Mouse (Mus musculus) limb, embryonic 14.5 days (tissue): Measurements from ENCODE around the gene Amelx. TPM values are rescaled to one million over a fixed set of nuclear protein-coding genes. Genes with fewer than 3 reads are reported as not detected.

Experiments
- ATAC-seq: fragments of 200-750 bp; cut with Nextera tagmentation; 2 replicates; pipeline ENCODE4 v1.8.0; 2017; ENCODE audit warnings: low read depth, moderate number of reproducible peaks, moderate TSS enrichment; ENCODE audit not compliant: low FRiP score
- DNase-seq: peaks from one replicate; pipeline ENCODE4 v3.0.0-alpha.2; 2015; ENCODE audit warnings: low spot score
- H3K27ac ChIP-seq: fragments of 300-500 bp; sonication (generic); replicated peaks from 2 replicates; pipeline ENCODE4 v1.5.1; 2014; ENCODE audit warnings: low read depth, mild to moderate bottlenecking, low read length, moderate library complexity, mixed read lengths
- H3K27me3 ChIP-seq: fragments of 300-500 bp; sonication (generic); 2 replicates; pipeline ENCODE4 v1.6.1; 2014; ENCODE audit warnings: low read length, mixed read lengths; ENCODE audit not compliant: control insufficient read depth, insufficient read depth
- H3K36me3 ChIP-seq: fragments of 300-500 bp; sonication (generic); 2 replicates; pipeline ENCODE4 v1.6.1; 2014; ENCODE audit warnings: mild to moderate bottlenecking, low read length, moderate library complexity, mixed read lengths; ENCODE audit not compliant: control insufficient read depth, insufficient read depth
- H3K4me1 ChIP-seq: fragments of 300-500 bp; sonication (generic); 2 replicates; pipeline ENCODE4 v1.6.1; 2014; ENCODE audit warnings: antibody characterized with exemption, low read length, mixed read lengths; ENCODE audit not compliant: control insufficient read depth, insufficient read depth
- H3K4me2 ChIP-seq: fragments of 300-500 bp; sonication (generic); replicated peaks from 2 replicates; pipeline ENCODE4 v1.6.1; 2014; ENCODE audit warnings: low read depth, mild to moderate bottlenecking, low read length, moderate library complexity; ENCODE audit not compliant: severe bottlenecking
- H3K4me3 ChIP-seq: fragments of 300-500 bp; sonication (generic); replicated peaks from 2 replicates; pipeline ENCODE4 v1.5.1; 2014; ENCODE audit warnings: low read length
- H3K9ac ChIP-seq: fragments of 300-500 bp; sonication (generic); 2 replicates; pipeline ENCODE4 v1.6.1; 2014; ENCODE audit warnings: mild to moderate bottlenecking, low read depth, low read length, moderate library complexity; ENCODE audit not compliant: severe bottlenecking
- H3K9me3 ChIP-seq: fragments of 300-500 bp; sonication (generic); 2 replicates; pipeline ENCODE4 v1.6.1; 2016; ENCODE audit warnings: low read length; ENCODE audit not compliant: control insufficient read depth
- POLR2A ChIP-seq: fragments of 200-500 bp; IDR thresholded peaks from 2 replicates; pipeline ENCODE4 v1.8.0; 2012; ENCODE audit warnings: inconsistent platforms, mild to moderate bottlenecking, moderate library complexity, borderline replicate concordance; ENCODE audit not compliant: insufficient read depth, insufficient read length; ENCODE audit errors: extremely low read depth
- WGBS: fragments of 180-500 bp; shearing (Covaris S2); extraction: QIAGEN DNeasy Blood & Tissue Kit; methylation state at CpG from one replicate; pipeline ENCODE4 v1.1.7; 2014; 5-methylcytosine and 5-hydroxymethylcytosine counted together
- polyA plus RNA-seq, 2 experiments: library from polyadenylated mRNA; depleted of rRNA in 1 of 2; stranded (reverse) in 1 of 2; unstranded in 1 of 2; fragments of >200 nt; fragmentation: Nextera tagmentation in 1 of 2; extraction: Ambion mirVana in 1 of 2; gene quantifications; 2 replicates each; pipeline versions ENCODE4 v1.2.1 to v1.2.3; 2012 to 2014

Gene Amelx
- polyA plus RNA-seq (2012; rRNA removed) (not detected in 2 replicates), polyA plus RNA-seq (2014; fragmentation: Nextera tagmentation; extraction: Ambion mirVana) (not detected in 2 replicates)

GRCm38 (mm10) chrX:169187100-169187499 is at the start of gene Amelx:
Gene Amelx (minus strand): TSS chrX:169187200.
- Histone ChIP-seq H3K9me3 (no peaks in the 10 kb centered on the region), H3K27me3 (no peaks in the 10 kb centered on the region), H3K4me3 (no peak within 1 kb of the TSS), H3K4me2 (no peak within 1 kb of the TSS), H3K27ac (no peak within 1 kb of the TSS), H3K4me1 (no peaks in the 10 kb centered on the region), H3K36me3 (no peaks in the 10 kb centered on the region), H3K9ac (no peak within 1 kb of the TSS)
- no peak for TF ChIP-seq POLR2A
- DNase-seq (no peak), ATAC-seq (no peak)
- 82% methylated on average over 5 of the region's 5 CpGs for WGBS

- WGBS: 61% methylated on average over 3 of the region's 3 CpGs
- peaks cover 3% of the 10 kb centered on the region; the same call in 1 of the 2 replicates for H3K27me3 ChIP-seq
Measured at GRCm38 (mm10) chrX:169222357-169223062, 35.5 kb upstream of the Amelx start.

GRCm38 (mm10) chrX:169220064-169220463 is 33.1 kb upstream of the Amelx start:
- H3K27me3 ChIP-seq: peaks cover 3% of the 10 kb centered on the region; the same call in 1 of the 2 replicates
- H3K9me3 ChIP-seq: no peaks in the 10 kb centered on the region
- no peak overlapping the region for H3K4me2 ChIP-seq
- no peak overlapping the region for H3K27ac ChIP-seq
- no peaks in the 10 kb centered on the region for H3K36me3 ChIP-seq
- DNase-seq (no peak), ATAC-seq (no peak)
- no peak overlapping the region for H3K4me3 ChIP-seq
- no peak for TF ChIP-seq POLR2A
- H3K4me1 ChIP-seq: no peaks in the 10 kb centered on the region
- H3K9ac ChIP-seq: no peak overlapping the region
- WGBS: 48% methylated on average over 8 of the region's 8 CpGs

More at GRCm38 (mm10) chrX:169222357-169223062, 35.5 kb upstream of the Amelx start:
- no peak overlapping the region for H3K27ac ChIP-seq
- no peak overlapping the region for H3K9ac ChIP-seq
- no peaks in the 10 kb centered on the region for H3K4me1 ChIP-seq
- no peak for TF ChIP-seq POLR2A
- H3K4me2 ChIP-seq: no peak overlapping the region
- no peaks in the 10 kb centered on the region for H3K9me3 ChIP-seq
- no peak overlapping the region for H3K4me3 ChIP-seq
- ATAC-seq (no peak), DNase-seq (no peak)
- H3K36me3 ChIP-seq: no peaks in the 10 kb centered on the region

- Histone ChIP-seq H3K27me3 (no peaks in the 10 kb centered on the region), H3K4me1 (no peaks in the 10 kb centered on the region), H3K4me3 (no peak overlapping the region), H3K4me2 (no peak overlapping the region), H3K9me3 (no peaks in the 10 kb centered on the region), H3K27ac (no peak overlapping the region), H3K9ac (no peak overlapping the region), H3K36me3 (no peaks in the 10 kb centered on the region)
- no peak for TF ChIP-seq POLR2A
- ATAC-seq (no peak), DNase-seq (no peak)
- 70% methylated on average over 3 of the region's 3 CpGs for WGBS
Measured at GRCm38 (mm10) chrX:169210019-169210418, 23.0 kb upstream of the Amelx start.

GRCm38 (mm10) chrX:169178634-169179033 is 8.4 kb downstream of the Amelx start:
- Histone ChIP-seq H3K27me3 (no peaks in the 10 kb centered on the region), H3K4me1 (no peaks in the 10 kb centered on the region), H3K27ac (no peak overlapping the region), H3K36me3 (no peaks in the 10 kb centered on the region), H3K4me2 (no peak overlapping the region), H3K9ac (no peak overlapping the region), H3K4me3 (no peak overlapping the region), H3K9me3 (no peaks in the 10 kb centered on the region)
- 80% methylated on average over 2 of the region's 2 CpGs for WGBS
- DNase-seq (no peak), ATAC-seq (no peak)
- TF ChIP-seq POLR2A: no peak
